Mouse (Mus musculus) E14TG2a.4 (cell line): ENCODE measurements around the gene Adcy10.

Experiments used
- CTCF ChIP-seq: conservative IDR thresholded peaks from 2 replicates; pipeline ENCODE4 v1.5.1; 2014; ENCODE audit warnings: low read length
- NANOG ChIP-seq: IDR thresholded peaks from 2 replicates; pipeline ENCODE4 v1.6.1; 2014; ENCODE audit warnings: borderline replicate concordance, low read length, mixed read lengths

DNA sequence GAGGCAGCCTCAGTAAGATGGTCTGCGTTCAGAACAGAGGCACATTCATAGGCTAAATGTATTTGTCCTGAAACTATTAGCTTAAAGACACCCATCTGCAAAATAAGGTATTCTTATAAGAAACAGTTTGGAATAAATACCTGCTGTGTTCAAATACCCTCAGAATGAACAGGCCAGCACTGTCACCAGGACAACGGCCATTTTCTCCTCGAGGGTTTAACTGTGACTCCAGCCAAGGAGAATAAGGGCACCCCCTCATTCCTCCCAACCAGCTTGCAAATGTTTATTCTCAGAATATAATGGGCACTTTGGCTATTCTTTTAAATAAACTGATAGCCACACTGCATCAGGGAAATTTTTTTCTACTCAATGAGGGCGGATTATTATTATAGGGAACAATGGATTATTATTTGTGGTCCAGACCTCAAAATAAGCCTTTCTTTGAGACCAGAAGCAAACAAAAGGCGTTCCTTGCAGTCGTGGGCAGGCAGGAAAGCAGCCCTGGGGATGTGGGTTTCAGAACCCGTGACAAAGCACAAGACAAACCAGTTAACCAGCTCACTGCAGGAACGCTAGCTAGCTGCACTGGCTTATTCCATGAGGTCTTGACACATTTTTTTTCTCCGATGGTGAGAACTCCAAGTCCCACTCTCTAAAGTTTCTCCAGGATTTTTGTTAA lies 125.5 kb downstream of the Adcy10 start:
- TF ChIP-seq CTCF (no peak), NANOG (no peak)
